Mouse (Mus musculus) neural tube, embryonic 11.5 days (tissue): ENCODE measurements at regions not wholly inside any gene's neighbourhood (a gene's known extent, or its start where the extent isn't known, plus 50 kb on each side); places are given as distances from the start of the nearest gene placed in this dataset.

ENCODE experiments used
- ATAC-seq: fragments of 200-750 bp; cut with Nextera tagmentation; 2 replicates; pipeline ENCODE4 v1.8.0; 2017; ENCODE audit warnings: moderate number of reproducible peaks, mild to moderate bottlenecking, moderate TSS enrichment, moderate library complexity; ENCODE audit not compliant: insufficient read depth, low FRiP score, low TSS enrichment
- DNase-seq: peaks from one replicate; pipeline ENCODE4 v3.0.0-alpha.2; 2015; ENCODE audit warnings: low spot score
- H3K27ac ChIP-seq: fragments of 300-500 bp; sonication (generic); 2 replicates; pipeline ENCODE4 v1.5.1; 2014; ENCODE audit warnings: low read depth, mild to moderate bottlenecking, low read length
- H3K27me3 ChIP-seq: fragments of 300-500 bp; sonication (generic); 2 replicates; pipeline ENCODE4 v1.6.1; 2014; ENCODE audit warnings: mild to moderate bottlenecking, low read length, mixed read lengths; ENCODE audit not compliant: control insufficient read depth, insufficient read depth
- H3K36me3 ChIP-seq: fragments of 300-500 bp; sonication (generic); 2 replicates; pipeline ENCODE4 v1.6.1; 2014; ENCODE audit warnings: mild to moderate bottlenecking, low read length, moderate library complexity, mixed read lengths; ENCODE audit not compliant: control insufficient read depth, insufficient read depth
- H3K4me1 ChIP-seq: fragments of 300-500 bp; sonication (generic); 2 replicates; pipeline ENCODE4 v1.6.1; 2014; ENCODE audit warnings: low read length, mixed read lengths; ENCODE audit not compliant: control insufficient read depth, insufficient read depth
- H3K4me2 ChIP-seq: fragments of 300-500 bp; sonication (generic); 2 replicates; pipeline ENCODE4 v1.6.1; 2014; ENCODE audit warnings: low read depth, mild to moderate bottlenecking, moderate library complexity
- H3K4me3 ChIP-seq: fragments of 300-500 bp; sonication (generic); 2 replicates; pipeline ENCODE4 v1.5.1; 2014; ENCODE audit warnings: low read depth, low read length
- H3K9ac ChIP-seq: fragments of 300-500 bp; sonication (generic); 2 replicates; pipeline ENCODE4 v1.6.1; 2014; ENCODE audit warnings: mild to moderate bottlenecking, low read length
- H3K9me3 ChIP-seq: fragments of 300-500 bp; sonication (generic); 2 replicates; pipeline ENCODE4 v1.6.1; 2016; ENCODE audit warnings: low read length; ENCODE audit not compliant: control insufficient read depth
- WGBS: fragments of 180-500 bp; shearing (Covaris S2); extraction: QIAGEN DNeasy Blood & Tissue Kit; methylation state at CpG from one replicate; pipeline ENCODE4 v1.1.7; 2014; 5-methylcytosine and 5-hydroxymethylcytosine counted together

DNA sequence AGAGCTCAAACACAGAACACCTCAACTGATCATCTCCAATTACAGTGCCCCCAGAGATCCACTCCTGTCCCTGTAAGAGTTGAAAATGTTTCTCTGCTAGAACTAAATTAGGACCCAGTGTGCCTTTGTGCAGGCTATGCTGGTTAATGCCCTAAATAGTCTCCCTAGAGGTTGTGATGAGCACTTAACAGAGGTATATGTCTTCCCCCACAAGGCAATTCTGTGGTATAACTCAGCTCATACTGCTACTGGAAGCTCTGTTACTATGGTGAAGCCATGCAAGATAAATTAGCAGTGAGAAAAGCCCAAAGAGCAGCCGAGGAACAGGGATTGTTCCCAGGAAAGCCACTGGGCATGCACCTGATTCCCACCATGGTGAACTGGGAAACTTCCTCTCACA is 1450.9 kb upstream of the Gm6569 start:
- no peaks in the 10 kb centered on the region for H3K4me1 ChIP-seq
- H3K4me3 ChIP-seq: no peak overlapping the region
- H3K9me3 ChIP-seq: no peaks in the 10 kb centered on the region
- WGBS: 47% methylated on average over 1 of the region's 1 CpGs
- ATAC-seq (no peak), DNase-seq (no peak)
- H3K9ac ChIP-seq: no peak overlapping the region
- no peaks in the 10 kb centered on the region for H3K27me3 ChIP-seq
- H3K4me2 ChIP-seq: no peak overlapping the region
- no peak overlapping the region for H3K27ac ChIP-seq
- no peaks in the 10 kb centered on the region for H3K36me3 ChIP-seq

DNA sequence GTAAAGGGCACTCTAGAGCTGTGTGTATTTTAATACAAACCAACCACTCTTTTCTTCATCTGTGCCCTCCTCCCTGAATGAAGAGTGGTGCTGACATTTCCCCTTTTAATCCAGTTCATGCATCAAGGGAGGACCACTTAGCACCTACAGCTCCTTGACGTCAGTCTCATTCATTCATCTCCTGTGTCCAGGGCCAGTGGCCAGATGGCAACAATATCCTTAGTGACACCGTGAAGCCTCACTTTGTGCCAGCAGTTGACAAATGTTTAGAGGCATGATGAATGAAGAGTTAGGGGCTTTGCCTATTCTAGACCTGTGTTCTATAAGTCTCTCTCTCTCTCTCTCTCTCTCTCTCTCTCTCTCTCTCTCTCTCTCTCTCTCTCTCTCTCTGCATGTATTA is 1441.1 kb upstream of the Gm6569 start:
- Histone ChIP-seq H3K36me3 (no peaks in the 10 kb centered on the region), H3K4me1 (no peaks in the 10 kb centered on the region), H3K27ac (no peak overlapping the region), H3K27me3 (no peaks in the 10 kb centered on the region), H3K9ac (no peak overlapping the region), H3K9me3 (no peaks in the 10 kb centered on the region), H3K4me3 (no peak overlapping the region), H3K4me2 (no peak overlapping the region)
- ATAC-seq (no peak), DNase-seq (no peak)
- WGBS: 46% methylated on average over 2 of the region's 2 CpGs

DNA sequence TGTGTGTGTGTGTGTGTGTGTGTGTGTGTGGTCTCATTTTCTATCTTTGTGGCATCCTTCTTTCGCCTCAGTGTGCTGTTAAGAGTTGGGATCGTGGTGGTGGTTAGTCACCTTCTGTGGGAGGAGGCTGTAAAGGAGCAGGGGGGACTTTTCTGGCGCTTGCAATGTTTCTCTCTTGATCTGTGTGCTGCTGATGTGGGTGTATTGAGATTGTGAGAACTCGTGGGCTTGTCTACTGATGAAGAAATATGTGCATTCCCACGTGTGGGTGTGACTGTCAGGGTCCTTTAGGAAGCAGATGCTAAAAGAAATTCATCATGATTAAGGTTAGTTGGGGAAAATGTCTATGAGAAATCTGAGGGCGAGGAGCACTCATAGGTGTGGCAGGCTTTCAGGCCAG is 1422.4 kb upstream of the Gm6569 start:
- Histone ChIP-seq H3K27me3 (no peaks in the 10 kb centered on the region), H3K27ac (no peak overlapping the region), H3K9me3 (no peaks in the 10 kb centered on the region), H3K9ac (no peak overlapping the region), H3K4me1 (no peaks in the 10 kb centered on the region), H3K36me3 (no peaks in the 10 kb centered on the region), H3K4me2 (no peak overlapping the region), H3K4me3 (no peak overlapping the region)
- ATAC-seq (no peak), DNase-seq (no peak)
- 73% methylated on average over 6 of the region's 6 CpGs for WGBS
